Mouse (Mus musculus) MEL (cell line): ENCODE data around the gene Gm10961. TPM values are rescaled to one million over a fixed set of nuclear protein-coding genes. Genes with fewer than 3 reads are reported as not detected.
A peak's percentile ranks its signal among the peaks of the same experiment; 100 is the strongest.

ENCODE experiments used
- DNase-seq: peaks from one replicate; pipeline ENCODE4 v3.0.0; 2011; ENCODE audit warnings: low read depth, low spot score
- H3K27ac ChIP-seq: 2 replicates; pipeline ENCODE4 v1.5.1; 2012; ENCODE audit warnings: low read depth, mild to moderate bottlenecking, control low read depth, low read length, moderate library complexity; ENCODE audit not compliant: control insufficient read depth
- H3K27me3 ChIP-seq, 2 experiments: fragments of 150-350 bp in 1 of 2; sonication (generic) in 1 of 2; 2 replicates each; pipeline ENCODE4 v1.6.1; 2012; ENCODE audit warnings: low read length in 2 of 2, mild to moderate bottlenecking in 2 of 2, improper control_type of control experiment in 1 of 2, moderate library complexity in 1 of 2; ENCODE audit not compliant: insufficient read depth in 2 of 2, control insufficient read depth in 1 of 2
- H3K36me3 ChIP-seq, 2 experiments: 2 replicates each; pipeline ENCODE4 v1.6.1; 2012 to 2014; ENCODE audit warnings: low read length in 2 of 2, improper control_type of control experiment in 1 of 2, inconsistent platforms in 1 of 2, mild to moderate bottlenecking in 1 of 2; ENCODE audit not compliant: insufficient read depth in 2 of 2, control insufficient read depth in 1 of 2
- H3K4me1 ChIP-seq, 2 experiments: fragments of 150-350 bp in 1 of 2; sonication (generic) in 1 of 2; 2 replicates each; pipeline ENCODE4 v1.6.1; 2012; ENCODE audit warnings: low read length in 2 of 2, improper control_type of control experiment in 1 of 2, mild to moderate bottlenecking in 1 of 2; ENCODE audit not compliant: insufficient read depth in 2 of 2, control insufficient read depth in 1 of 2
- H3K4me3 ChIP-seq, 2 experiments: fragments of 150-350 bp in 1 of 2; sonication (generic) in 1 of 2; 2 replicates each; pipeline ENCODE4 v1.5.1; 2012; ENCODE audit warnings: low read depth in 2 of 2, low read length in 2 of 2, mild to moderate bottlenecking in 2 of 2, moderate library complexity in 2 of 2, control low read depth in 1 of 2, improper control_type of control experiment in 1 of 2; ENCODE audit not compliant: control insufficient read depth in 1 of 2, insufficient read depth in 1 of 2
- H3K79me2 ChIP-seq: 2 replicates; pipeline ENCODE4 v1.6.1; 2012; ENCODE audit warnings: mild to moderate bottlenecking, low read length, moderate library complexity; ENCODE audit not compliant: control insufficient read depth, poor library complexity, insufficient read depth
- H3K9ac ChIP-seq: 2 replicates; pipeline ENCODE4 v1.6.1; 2012; ENCODE audit warnings: low read depth, mild to moderate bottlenecking, control low read depth, low read length, moderate library complexity; ENCODE audit not compliant: control insufficient read depth, poor library complexity, severe bottlenecking
- H3K9me3 ChIP-seq: fragments of 150-350 bp; sonication (generic); replicated peaks from 2 replicates; pipeline ENCODE4 v1.6.1; 2012; ENCODE audit warnings: mild to moderate bottlenecking, low read length, improper control_type of control experiment, moderate library complexity; ENCODE audit not compliant: insufficient read depth
- BHLHE40 ChIP-seq: IDR thresholded peaks from 2 replicates; pipeline ENCODE4 v1.6.1; 2012; ENCODE audit warnings: low read depth, mild to moderate bottlenecking, inconsistent platforms, low read length, improper control_type of control experiment, borderline replicate concordance
- CHD1 ChIP-seq: IDR thresholded peaks from 2 replicates; pipeline ENCODE4 v1.6.1; 2012; ENCODE audit warnings: low read depth, mild to moderate bottlenecking, inconsistent platforms, low read length, improper control_type of control experiment
- CTCF ChIP-seq, 3 experiments: IDR thresholded peaks in 2 of 3; conservative IDR thresholded peaks in 1 of 3; 2 replicates each; pipeline ENCODE4 v1.5.1; 2011 to 2012; ENCODE audit warnings: low read length in 3 of 3, low read depth in 2 of 3, mild to moderate bottlenecking in 2 of 3, improper control_type of control experiment in 1 of 3, inconsistent platforms in 1 of 3, mixed read lengths in 1 of 3, moderate library complexity in 1 of 3; ENCODE audit not compliant: control insufficient read depth in 1 of 3, insufficient read depth in 1 of 3, poor library complexity in 1 of 3, severe bottlenecking in 1 of 3
- ELF1 ChIP-seq: IDR thresholded peaks from 2 replicates; pipeline ENCODE4 v1.6.1; 2014; ENCODE audit warnings: low read depth, mild to moderate bottlenecking, inconsistent platforms, low read length, improper control_type of control experiment, moderate library complexity
- EP300 ChIP-seq, 2 experiments: IDR thresholded peaks; 2 replicates each; pipeline ENCODE4 v1.6.1; 2011; ENCODE audit warnings: improper control_type of control experiment in 2 of 2, low read length in 2 of 2, low read depth in 1 of 2, mild to moderate bottlenecking in 1 of 2
- ETS1 ChIP-seq: IDR thresholded peaks from 2 replicates; pipeline ENCODE4 v1.6.1; 2012; ENCODE audit warnings: low read depth, mild to moderate bottlenecking, inconsistent platforms, low read length, improper control_type of control experiment, moderate library complexity
- GABPA ChIP-seq: IDR thresholded peaks from 2 replicates; pipeline ENCODE4 v1.6.1; 2012; ENCODE audit warnings: low read depth, mild to moderate bottlenecking, inconsistent platforms, low read length, improper control_type of control experiment, moderate library complexity
- MXI1 ChIP-seq: IDR thresholded peaks from 2 replicates; pipeline ENCODE4 v1.6.1; 2011; ENCODE audit warnings: mild to moderate bottlenecking, low read depth, low read length, improper control_type of control experiment
- MYB ChIP-seq: IDR thresholded peaks from 2 replicates; pipeline ENCODE4 v1.6.1; 2011; ENCODE audit warnings: mild to moderate bottlenecking, low read depth, low read length, improper control_type of control experiment
- MYC ChIP-seq: IDR thresholded peaks from 2 replicates; pipeline ENCODE4 v1.6.1; 2011; ENCODE audit warnings: low read depth, mild to moderate bottlenecking, low read length, improper control_type of control experiment, moderate library complexity
- NELFE ChIP-seq: IDR thresholded peaks from 2 replicates; pipeline ENCODE4 v1.6.1; 2011; ENCODE audit warnings: low read depth, low read length, improper control_type of control experiment
- POLR2A ChIP-seq, 2 experiments: IDR thresholded peaks; 2 replicates each; pipeline ENCODE4 v1.6.1; 2011 to 2012; ENCODE audit warnings: low read length in 2 of 2, mild to moderate bottlenecking in 2 of 2, control low read depth in 1 of 2, improper control_type of control experiment in 1 of 2, low read depth in 1 of 2, moderate library complexity in 1 of 2; ENCODE audit not compliant: control insufficient read depth in 1 of 2, insufficient read depth in 1 of 2, poor library complexity in 1 of 2
- POLR2AphosphoS5 ChIP-seq: IDR thresholded peaks from 2 replicates; pipeline ENCODE4 v1.6.1; 2012; ENCODE audit warnings: low read depth, borderline replicate concordance, mild to moderate bottlenecking, inconsistent platforms, low read length, moderate library complexity, mixed read lengths
- RAD21 ChIP-seq: IDR thresholded peaks from 2 replicates; pipeline ENCODE4 v1.6.1; 2011; ENCODE audit warnings: mild to moderate bottlenecking, low read depth, low read length, improper control_type of control experiment
- SIN3A ChIP-seq: IDR thresholded peaks from 2 replicates; pipeline ENCODE4 v1.6.1; 2012; ENCODE audit warnings: low read length, improper control_type of control experiment, inconsistent platforms
- SMC3 ChIP-seq: IDR thresholded peaks from 2 replicates; pipeline ENCODE4 v1.6.1; 2011; ENCODE audit warnings: low read depth, low read length, improper control_type of control experiment
- TAL1 ChIP-seq: IDR thresholded peaks from 2 replicates; pipeline ENCODE4 v1.6.1; 2012; ENCODE audit warnings: mild to moderate bottlenecking, inconsistent platforms, low read length, moderate library complexity, mixed read lengths
- USF1 ChIP-seq: IDR thresholded peaks from 2 replicates; pipeline ENCODE4 v1.6.1; 2014; ENCODE audit warnings: low read depth, mild to moderate bottlenecking, inconsistent platforms, low read length, improper control_type of control experiment, moderate library complexity
- ZMIZ1 ChIP-seq: IDR thresholded peaks from 2 replicates; pipeline ENCODE4 v1.6.1; 2012; ENCODE audit warnings: low read depth, mild to moderate bottlenecking, inconsistent platforms, low read length, improper control_type of control experiment, moderate library complexity
- ZNF384 ChIP-seq: IDR thresholded peaks from 2 replicates; pipeline ENCODE4 v1.6.1; 2012; ENCODE audit warnings: low read depth, mild to moderate bottlenecking, inconsistent platforms, low read length, improper control_type of control experiment
- polyA plus RNA-seq, 2 experiments: library from polyadenylated mRNA; stranded (reverse) in 1 of 2; unstranded in 1 of 2; fragments of >175 nt in 1 of 2; fragments of >200 nt in 1 of 2; gene quantifications; 2 replicates each; pipeline versions ENCODE4 v1.2.1 to v1.2.4; 2012; ENCODE audit warnings: low replicate concordance in 2 of 2, low read depth in 1 of 2; ENCODE audit not compliant: insufficient read length in 2 of 2, insufficient read depth in 1 of 2, missing spikeins in 1 of 2
- total RNA-seq: library from RNA; depleted of rRNA; stranded (reverse); fragments of 300-350 nt; gene quantifications from 2 replicates; pipeline ENCODE4 v1.2.3, GENCODE M21; 2012

Gm10961 gene
- total and polyA plus RNA-seq, 3 experiments = not detected

- Histone ChIP-seq H3K4me1 (0 out of 4 replicates have a peak, but pooled peaks cover 0 to 4% of the 10 kb centered on the region in 2 experiments), H3K27me3 (no peaks in the 10 kb centered on the region), H3K4me3 (no peak overlapping the region), H3K9me3 (no peaks in the 10 kb centered on the region), H3K36me3 (peaks cover 0 to 1% of the 10 kb centered on the region in 2 experiments; a peak in 2 of 4 replicates), H3K79me2 (no peaks in the 10 kb centered on the region), H3K9ac (no peak overlapping the region), H3K27ac (no peak overlapping the region)
- DNase-seq = peak; percentile 60
- TF ChIP-seq POLR2AphosphoS5 (no peak), BHLHE40 (no peak), ELF1 (no peak), RAD21 (peak; percentile 47), SMC3 (peak; percentile 57), CHD1 (no peak), CTCF (IDR thresholded peaks at IDR 0.05 in 2 of 3, conservative IDR thresholded peaks at IDR 0.05 in 1 of 3; ENCODE audit: control insufficient read depth in 1 of 3, insufficient read depth in 1 of 3, low read depth in 2 of 3, low read length in 3 of 3, poor library complexity in 1 of 3, severe bottlenecking in 1 of 3) (peak; percentile 76 to 97 (median 89)), GABPA (no peak), ZMIZ1 (no peak), MXI1 (no peak)
Measured at GRCm38 (mm10) chr3:107612902-107613525, 18.1 kb upstream of the Gm10961 start.

- H3K27me3 ChIP-seq = no peaks in the 10 kb centered on the region
- TF ChIP-seq ETS1 (no peak), CHD1 (no peak), MYB (no peak), POLR2A (IDR thresholded peaks at IDR 0.05; ENCODE audit: control insufficient read depth in 1 of 2, insufficient read depth in 1 of 2, low read depth in 1 of 2, low read length in 2 of 2, poor library complexity in 1 of 2) (no peak), RAD21 (no peak), ELF1 (no peak), ZNF384 (no peak), EP300 (IDR thresholded peaks at IDR 0.05; ENCODE audit: low read depth in 1 of 2, low read length in 2 of 2) (no peak), TAL1 (no peak), MYC (no peak), NELFE (no peak), USF1 (no peak), SMC3 (no peak), SIN3A (no peak)
- no peaks in the 10 kb centered on the region for H3K9me3 ChIP-seq
- H3K27ac ChIP-seq = no peak overlapping the region
- H3K4me1 ChIP-seq = no peaks in the 10 kb centered on the region
- DNase-seq = no peak
- H3K9ac ChIP-seq = no peak overlapping the region
- no peak overlapping the region for H3K4me3 ChIP-seq
- H3K36me3 ChIP-seq = peaks cover 0 to 5% of the 10 kb centered on the region in 2 experiments; a peak in 2 of 4 replicates
- no peaks in the 10 kb centered on the region for H3K79me2 ChIP-seq
Measured at GRCm38 (mm10) chr3:107617800-107618199, 13.3 kb upstream of the Gm10961 start.
